Mouse (Mus musculus): ENCODE data around the gene Zdhhc7. TPM values are rescaled to one million over a fixed set of nuclear protein-coding genes. Genes with fewer than 3 reads are reported as not detected.

The Zdhhc7 gene
- total RNA-seq, 4 experiments from 2014 or later, result 26.3 to 44.6 (median 34.0) TPM

- DNase-seq (ENCODE audit: low spot score in 2 of 2), result peak in 1 of 2 experiments; percentile 54
Observed at GRCm38 (mm10) chr8:120114315-120114841, 13.1 kb upstream of the Zdhhc7 start.

GRCm38 (mm10) chr8:120113758-120114255 is 12.5 kb upstream of the Zdhhc7 start, which contains the start of gene 6430548M08Rik:
Gene 6430548M08Rik, plus strand, starts transcription at chr8:120114152.
- peak; percentile 97 to 100 for DNase-seq (ENCODE audit: low spot score in 2 of 2)

- DNase-seq (ENCODE audit: low spot score in 2 of 2), result no peak
Observed at GRCm38 (mm10) chr8:120113306-120113705, 12.0 kb upstream of the Zdhhc7 start.

GRCm38 (mm10) chr8:120112535-120112934 is 11.3 kb upstream of the Zdhhc7 start:
- DNase-seq (ENCODE audit: low spot score in 2 of 2), result no peak

GRCm38 (mm10) chr8:120111382-120111781 is 10.1 kb upstream of the Zdhhc7 start:
- DNase-seq (ENCODE audit: low spot score in 2 of 2), result no peak

GRCm38 (mm10) chr8:120110966-120111365 is 9.7 kb upstream of the Zdhhc7 start:
- DNase-seq (ENCODE audit: low spot score in 2 of 2), result no peak

GRCm38 (mm10) chr8:120109149-120109548 is 7.9 kb upstream of the Zdhhc7 start:
- no peak for DNase-seq (ENCODE audit: low spot score in 2 of 2)

- no peak for DNase-seq (ENCODE audit: low spot score in 2 of 2)
Observed at GRCm38 (mm10) chr8:120104721-120105272, 3.5 kb upstream of the Zdhhc7 start.

- DNase-seq (ENCODE audit: low spot score in 2 of 2), result no peak
Observed at GRCm38 (mm10) chr8:120103916-120104315, 2.6 kb upstream of the Zdhhc7 start.

GRCm38 (mm10) chr8:120100388-120101067 is 754 bp downstream of the Zdhhc7 start:
- DNase-seq (ENCODE audit: low spot score in 2 of 2), result no peak

- DNase-seq (ENCODE audit: low spot score in 2 of 2), result no peak
Observed at GRCm38 (mm10) chr8:120096486-120096885, 4.8 kb downstream of the Zdhhc7 start.

- no peak for DNase-seq (ENCODE audit: low spot score in 2 of 2)
Observed at GRCm38 (mm10) chr8:120094801-120095200, 6.5 kb downstream of the Zdhhc7 start.

- DNase-seq (ENCODE audit: low spot score in 2 of 2), result no peak
Observed at GRCm38 (mm10) chr8:120093103-120093502, 8.2 kb downstream of the Zdhhc7 start.

GRCm38 (mm10) chr8:120091032-120091431 is 10.2 kb downstream of the Zdhhc7 start:
- no peak for DNase-seq (ENCODE audit: low spot score in 2 of 2)

GRCm38 (mm10) chr8:120089511-120089910 is 11.8 kb downstream of the Zdhhc7 start:
- no peak for DNase-seq (ENCODE audit: low spot score in 2 of 2)

GRCm38 (mm10) chr8:120084783-120085182 is 16.5 kb downstream of the Zdhhc7 start:
- DNase-seq (ENCODE audit: low spot score in 2 of 2), result no peak

- no peak for DNase-seq (ENCODE audit: low spot score in 2 of 2)
Observed at GRCm38 (mm10) chr8:120083261-120083660, 18.0 kb downstream of the Zdhhc7 start.

GRCm38 (mm10) chr8:120079361-120079760 is 21.9 kb downstream of the Zdhhc7 start:
- no peak for DNase-seq (ENCODE audit: low spot score in 2 of 2)

GRCm38 (mm10) chr8:120078080-120078479 is 23.2 kb downstream of the Zdhhc7 start:
- peak in 1 of 2 experiments; percentile 38 for DNase-seq (ENCODE audit: low spot score in 2 of 2)

GRCm38 (mm10) chr8:120075347-120075746 is 25.9 kb downstream of the Zdhhc7 start:
- DNase-seq (ENCODE audit: low spot score in 2 of 2), result no peak

GRCm38 (mm10) chr8:120074516-120074915 is 26.8 kb downstream of the Zdhhc7 start:
- DNase-seq (ENCODE audit: low spot score in 2 of 2), result no peak

GRCm38 (mm10) chr8:120072827-120073226 is 28.5 kb downstream of the Zdhhc7 start:
- no peak for DNase-seq (ENCODE audit: low spot score in 2 of 2)

- no peak for DNase-seq (ENCODE audit: low spot score in 2 of 2)
Observed at GRCm38 (mm10) chr8:120072259-120072658, 29.0 kb downstream of the Zdhhc7 start.
